Mouse (Mus musculus) neutrophil, adult 5-6 weeks (primary cell): ENCODE results near the gene Gmds. TPM values are rescaled to one million over a fixed set of nuclear protein-coding genes. Genes with fewer than 3 reads are reported as not detected.

ENCODE experiments used
- ATAC-seq: fragments of 151-379, 151-347 bp; 2 replicates; pipeline ENCODE4 v1.8.0; 2017; ENCODE audit warnings: mild to moderate bottlenecking, moderate TSS enrichment; ENCODE audit not compliant: insufficient number of reproducible peaks, poor library complexity, low FRiP score, severe bottlenecking; ENCODE audit errors: extremely low read depth
- total RNA-seq: library from RNA; stranded (forward); fragments of 200-1000 nt; gene quantifications from 2 replicates; pipeline ENCODE4 v1.2.3, GENCODE M21; 2017

Gmds gene
- total RNA-seq, 1 experiment from 2014 or later = 7.9 TPM

DNA sequence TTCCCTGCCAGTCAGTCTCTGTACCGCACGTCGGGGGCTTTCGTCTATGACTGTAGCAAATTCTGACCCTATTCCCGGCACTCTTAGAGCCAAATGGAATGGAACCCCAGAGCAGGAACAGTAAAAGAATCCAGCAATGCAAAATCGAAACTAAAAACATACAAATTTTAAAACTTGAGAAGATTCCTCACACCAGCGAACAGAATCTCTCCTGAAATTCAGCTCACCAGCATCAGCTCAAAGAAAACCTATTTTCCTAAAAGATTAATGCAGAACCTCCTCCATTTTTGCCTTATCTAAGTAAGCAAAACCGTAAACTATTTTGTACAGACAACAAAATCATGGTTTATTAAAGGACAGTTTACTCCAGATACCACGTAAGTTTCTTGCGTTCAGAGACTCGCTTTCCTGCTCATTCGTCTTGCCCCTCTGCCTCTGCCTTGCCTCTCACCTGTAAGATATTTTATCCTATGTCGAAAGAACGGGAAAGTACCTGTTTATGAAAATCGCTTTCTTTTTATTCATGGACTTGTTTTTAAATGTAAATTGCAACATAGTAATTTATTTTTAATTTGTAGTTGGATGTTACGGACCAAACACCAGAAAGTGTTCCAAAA lies 529.6 kb downstream of the Gmds start:
- ATAC-seq = no peak

DNA sequence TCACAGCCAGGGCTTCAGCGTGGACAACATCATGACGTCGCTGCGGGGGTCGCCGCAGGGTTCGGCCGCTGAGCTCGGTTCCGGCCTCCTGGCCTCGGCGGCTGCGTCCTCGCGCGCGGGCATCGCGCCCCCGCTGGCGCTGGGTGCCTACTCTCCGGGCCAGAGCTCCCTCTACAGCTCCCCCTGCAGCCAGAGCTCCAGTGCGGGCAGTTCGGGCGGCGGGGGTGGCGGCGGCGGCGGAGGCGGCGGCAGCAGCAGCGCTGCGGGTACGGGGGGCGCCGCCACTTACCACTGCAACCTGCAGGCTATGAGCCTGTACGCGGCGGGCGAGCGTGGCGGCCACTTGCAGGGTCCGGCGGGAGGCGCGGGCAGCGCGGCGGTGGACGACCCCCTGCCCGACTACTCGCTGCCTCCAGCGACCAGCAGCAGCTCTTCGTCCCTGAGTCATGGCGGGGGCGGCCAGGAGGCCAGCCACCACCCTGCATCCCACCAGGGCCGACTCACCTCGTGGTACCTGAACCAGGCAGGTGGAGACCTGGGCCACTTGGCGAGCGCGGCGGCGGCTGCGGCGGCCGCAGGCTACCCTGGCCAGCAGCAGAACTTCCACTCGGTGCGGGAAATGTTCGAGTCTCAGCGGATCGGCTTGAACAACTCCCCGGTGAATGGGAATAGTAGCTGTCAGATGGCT lies 530.3 kb downstream of the Gmds start:
- ATAC-seq = peak; percentile 21; the same call in 1 of the 2 replicates

DNA sequence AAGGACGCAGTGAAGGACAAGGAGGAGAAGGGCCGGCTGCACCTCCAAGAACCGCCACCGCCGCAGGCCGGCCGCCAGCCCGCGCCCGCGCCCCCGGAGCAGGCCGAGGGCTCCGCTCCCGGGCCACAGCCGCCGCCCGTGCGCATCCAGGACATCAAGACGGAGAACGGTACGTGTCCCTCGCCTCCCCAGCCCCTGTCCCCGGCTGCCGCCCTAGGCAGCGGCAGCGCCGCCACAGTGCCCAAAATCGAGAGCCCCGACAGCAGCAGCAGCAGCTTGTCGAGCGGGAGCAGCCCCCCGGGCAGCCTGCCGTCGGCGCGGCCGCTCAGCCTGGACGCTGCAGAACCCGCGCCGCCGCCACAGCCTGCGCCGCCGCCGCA lies 530.8 kb downstream of the Gmds start:
- no peak for ATAC-seq

DNA sequence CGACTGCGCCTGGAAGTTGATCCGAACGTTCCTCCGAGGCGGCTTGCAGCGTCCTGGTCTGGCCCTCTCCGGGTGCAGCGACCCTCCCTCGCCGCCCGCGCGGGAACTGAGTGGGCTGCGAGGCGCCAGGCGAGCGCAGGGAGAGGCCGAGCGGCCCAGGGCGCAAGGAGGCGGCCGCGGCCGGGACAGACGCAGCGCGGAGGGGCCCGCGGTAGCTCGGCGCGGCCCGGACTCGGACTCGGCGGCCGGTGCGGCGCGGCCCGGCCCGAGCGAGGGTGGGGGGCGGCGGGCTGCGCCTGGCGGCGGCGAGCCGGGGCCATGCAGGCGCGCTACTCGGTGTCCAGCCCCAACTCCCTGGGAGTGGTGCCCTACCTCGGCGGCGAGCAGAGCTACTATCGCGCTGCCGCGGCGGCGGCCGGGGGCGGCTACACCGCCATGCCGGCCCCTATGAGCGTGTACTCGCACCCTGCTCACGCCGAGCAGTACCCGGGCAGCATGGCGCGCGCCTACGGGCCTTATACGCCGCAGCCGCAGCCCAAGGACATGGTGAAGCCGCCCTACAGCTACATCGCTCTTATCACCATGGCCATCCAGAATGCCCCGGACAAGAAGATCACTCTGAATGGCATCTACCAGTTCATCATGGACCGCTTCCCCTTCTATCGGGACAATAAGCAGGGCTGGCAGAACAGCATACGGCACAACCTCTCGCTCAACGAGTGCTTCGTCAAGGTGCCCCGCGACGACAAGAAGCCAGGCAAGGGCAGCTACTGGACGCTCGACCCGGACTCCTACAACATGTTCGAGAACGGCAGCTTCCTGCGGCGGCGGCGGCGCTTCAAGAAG lies 531.4 kb downstream of the Gmds start:
- ATAC-seq = no peak

DNA sequence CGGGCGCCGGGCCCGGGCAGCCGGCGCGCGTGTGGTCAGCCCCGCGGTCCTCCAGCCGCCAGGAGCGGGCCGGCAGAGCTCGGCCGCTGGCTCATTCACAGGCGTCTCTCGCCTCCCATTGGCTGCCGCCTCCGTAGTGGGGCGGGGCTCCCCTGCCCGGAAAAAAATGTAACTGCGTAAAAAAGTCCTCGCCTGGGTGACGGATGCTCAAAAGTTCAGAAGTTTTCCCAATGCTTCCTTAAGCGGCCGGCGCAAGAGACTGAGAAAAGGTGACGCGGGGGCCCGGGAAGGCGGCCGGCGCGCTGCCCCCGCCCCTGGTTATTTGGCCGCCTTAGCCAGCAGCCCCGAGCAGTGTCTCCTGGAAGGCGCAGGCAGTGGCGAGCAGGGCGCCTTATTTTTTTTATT lies 532.1 kb downstream of the Gmds start, which contains the start of gene Foxc1:
Foxc1 (plus strand) TSS at position 206 of the 405 bp plus-strand sequence.
- no peak for ATAC-seq

DNA sequence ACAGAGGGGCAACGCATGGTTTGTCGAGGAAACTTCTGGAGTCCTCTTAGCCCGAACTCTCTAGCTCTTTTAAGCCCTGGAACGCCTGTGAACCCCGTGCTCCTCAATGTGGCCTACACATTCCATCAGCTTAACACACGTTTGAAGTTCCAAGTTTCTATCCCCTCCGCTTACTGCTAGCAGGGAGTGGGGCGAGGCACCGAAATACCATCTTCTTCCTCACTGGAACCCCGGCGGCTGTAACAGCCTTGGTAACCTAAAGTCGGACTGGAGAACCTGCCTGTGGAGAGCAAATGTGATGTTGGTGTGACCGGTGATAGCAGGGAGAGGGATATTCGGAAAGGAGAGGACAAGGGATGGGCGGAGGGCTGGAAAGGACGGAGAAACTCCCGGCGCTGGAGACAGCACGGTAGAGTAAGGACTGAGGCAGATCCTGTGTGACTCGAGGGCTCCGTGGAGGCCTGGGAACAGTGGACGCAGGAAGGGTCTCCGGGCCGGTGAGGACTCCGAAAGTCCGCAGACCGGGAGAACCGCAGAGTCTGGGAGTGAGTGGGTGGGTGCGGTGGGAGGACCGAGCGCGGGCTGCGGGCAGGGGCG lies 532.6 kb downstream of the Gmds start:
- no peak for ATAC-seq

- ATAC-seq = no peak
These were observed 534.0 kb downstream of the Gmds start for GRCm38 (mm10) chr13:31804571-31804970.

GRCm38 (mm10) chr13:31803166-31804093 lies 535.1 kb downstream of the Gmds start:
- ATAC-seq = no peak

- no peak for ATAC-seq
These were observed 536.1 kb downstream of the Gmds start for GRCm38 (mm10) chr13:31802447-31802846.

- no peak for ATAC-seq
These were observed 536.7 kb downstream of the Gmds start for GRCm38 (mm10) chr13:31801703-31802305.

GRCm38 (mm10) chr13:31800581-31801576 lies 537.7 kb downstream of the Gmds start:
- no peak; the same call in 1 of the 2 replicates for ATAC-seq

DNA sequence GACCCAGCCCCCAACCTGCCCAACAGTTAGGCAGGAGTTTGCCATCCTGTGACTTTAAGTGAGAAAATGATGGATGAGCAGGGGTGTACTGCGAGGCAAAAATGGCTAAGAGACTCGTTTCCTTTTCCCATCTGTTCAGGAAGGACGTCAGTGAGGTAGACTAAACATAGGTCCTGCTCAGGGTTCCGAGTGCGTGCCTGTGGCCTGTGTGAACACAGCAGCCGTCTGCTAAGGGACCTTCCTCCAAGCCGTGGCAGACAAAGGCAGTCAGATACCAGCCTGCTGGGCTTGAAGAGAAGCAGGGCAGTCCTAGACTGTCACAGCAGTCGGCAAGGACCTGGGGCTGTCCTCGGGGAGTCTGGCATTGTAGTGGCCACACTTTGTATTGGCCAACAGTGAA lies 540.5 kb downstream of the Gmds start:
- ATAC-seq = no peak

DNA sequence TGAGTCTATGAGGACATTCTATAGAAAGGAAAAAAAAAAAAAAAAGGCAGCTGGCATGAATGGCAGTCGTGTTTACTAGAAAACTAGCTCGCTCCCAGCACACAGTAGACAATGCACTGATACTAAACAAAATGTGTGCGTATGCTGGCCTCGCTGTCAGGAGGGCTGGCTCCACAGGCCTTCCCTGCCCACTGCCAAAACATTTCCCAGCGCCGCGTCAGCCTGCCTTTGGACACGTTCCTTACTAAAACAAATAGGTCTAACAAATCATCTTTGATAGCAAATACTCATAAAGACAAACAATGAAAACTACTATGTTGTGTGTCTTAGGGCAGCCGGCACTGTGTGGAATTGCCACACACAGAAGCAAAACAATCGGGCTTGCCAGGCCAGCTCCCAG lies 541.2 kb downstream of the Gmds start:
- ATAC-seq = no peak

DNA sequence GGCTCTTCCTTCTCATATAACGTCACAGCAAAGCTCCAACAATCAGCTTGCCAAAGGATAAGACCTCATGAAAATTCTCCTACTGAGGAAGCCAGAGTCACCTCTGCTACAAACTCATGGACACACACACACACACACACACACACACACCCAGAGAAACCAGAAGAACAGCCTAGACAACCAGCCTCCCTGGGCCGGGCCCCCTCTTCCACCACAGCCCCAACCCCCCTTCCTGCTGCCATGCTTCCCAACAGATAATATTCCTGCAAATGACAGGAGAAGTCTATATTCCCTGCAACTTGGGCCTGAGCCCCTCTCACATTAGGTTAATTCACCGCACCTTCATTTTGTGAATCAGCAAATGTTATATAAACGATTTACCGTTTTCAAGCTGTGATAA lies 545.4 kb downstream of the Gmds start:
- ATAC-seq = no peak

DNA sequence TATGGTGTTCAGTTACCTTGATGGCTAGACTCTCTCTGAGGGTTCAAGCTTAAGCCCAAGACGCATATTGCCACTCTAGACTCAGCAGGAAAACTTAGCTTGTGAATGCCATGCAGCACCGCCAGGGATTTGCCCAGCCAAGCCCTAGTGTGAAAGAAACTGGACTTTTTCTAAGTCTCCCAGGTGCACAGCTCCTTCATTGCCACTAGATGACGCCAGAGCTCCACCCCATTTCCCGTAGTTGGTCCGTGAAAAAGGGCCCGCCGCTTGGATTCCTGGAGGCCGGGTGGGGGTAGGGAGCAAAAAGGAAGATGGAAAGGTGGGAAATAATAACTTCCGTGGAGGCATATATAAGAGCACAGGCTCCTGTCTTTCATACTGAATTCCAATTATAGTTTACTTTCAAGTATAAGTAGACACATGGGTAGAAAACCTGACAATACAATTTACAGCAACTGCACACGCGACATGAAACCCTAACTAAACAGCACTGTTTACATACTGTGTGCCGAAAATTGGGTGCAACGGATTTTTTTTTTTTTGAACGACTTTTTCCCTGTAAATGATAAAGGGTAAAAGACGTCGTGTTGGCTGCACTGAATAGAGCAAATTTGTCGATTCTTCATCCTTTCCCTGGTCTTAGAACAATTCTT lies 545.9 kb downstream of the Gmds start:
- ATAC-seq = no peak

GRCm38 (mm10) chr13:31784757-31785156 lies 553.8 kb downstream of the Gmds start:
- ATAC-seq = no peak
